Mouse (Mus musculus) small intestine, adult 10 weeks (tissue): ENCODE results near the gene Ddit4l. TPM values are rescaled to one million over a fixed set of nuclear protein-coding genes. Genes with fewer than 3 reads are reported as not detected.

Experiments used
- polyA plus RNA-seq: library from polyadenylated mRNA; stranded (reverse); fragments of 350-450 nt; fragmentation: Illumina TruSeq; extraction: RNeasy Lipid Tissue Mini Kit (QIAGEN cat#74804); gene quantifications from one replicate; pipeline ENCODE4 v1.2.3, GENCODE M21; 2014; ENCODE audit warnings: low replicate concordance

Ddit4l gene
- 2.6 TPM for polyA plus RNA-seq

GRCm38 (mm10) chr3:137621312-137621711 is at the start of gene Ddit4l:
TSS of gene Ddit4l (plus strand) at chr3:137621612.

GRCm38 (mm10) chr3:137671224-137671623 is 49.8 kb downstream of the Ddit4l start, which contains the start of gene Gm21962:
TSS of gene Gm21962 (plus strand) at chr3:137671524.

Other genes with a start within 250 kb of the Ddit4l start
- gene Gm21962, start 49.9 kb downstream of the Ddit4l start, polyA plus RNA-seq, result not detected
- 598 TPM for gene H2afz, start 242.9 kb downstream of the Ddit4l start, polyA plus RNA-seq
- gene Dnajb14, start 246.1 kb downstream of the Ddit4l start, polyA plus RNA-seq, result 17.3 TPM